Mouse (Mus musculus) lung, postnatal 0 days (tissue): ENCODE data around the gene Ccdc153.

Experiments
- CTCF ChIP-seq: IDR thresholded peaks from 2 replicates; pipeline ENCODE4 v1.5.1; 2016; ENCODE audit warnings: antibody characterized with exemption, mild to moderate bottlenecking
- EP300 ChIP-seq: IDR thresholded peaks from 2 replicates; pipeline ENCODE4 v1.6.1; 2016; ENCODE audit warnings: antibody characterized with exemption, mild to moderate bottlenecking, control low read depth

DNA sequence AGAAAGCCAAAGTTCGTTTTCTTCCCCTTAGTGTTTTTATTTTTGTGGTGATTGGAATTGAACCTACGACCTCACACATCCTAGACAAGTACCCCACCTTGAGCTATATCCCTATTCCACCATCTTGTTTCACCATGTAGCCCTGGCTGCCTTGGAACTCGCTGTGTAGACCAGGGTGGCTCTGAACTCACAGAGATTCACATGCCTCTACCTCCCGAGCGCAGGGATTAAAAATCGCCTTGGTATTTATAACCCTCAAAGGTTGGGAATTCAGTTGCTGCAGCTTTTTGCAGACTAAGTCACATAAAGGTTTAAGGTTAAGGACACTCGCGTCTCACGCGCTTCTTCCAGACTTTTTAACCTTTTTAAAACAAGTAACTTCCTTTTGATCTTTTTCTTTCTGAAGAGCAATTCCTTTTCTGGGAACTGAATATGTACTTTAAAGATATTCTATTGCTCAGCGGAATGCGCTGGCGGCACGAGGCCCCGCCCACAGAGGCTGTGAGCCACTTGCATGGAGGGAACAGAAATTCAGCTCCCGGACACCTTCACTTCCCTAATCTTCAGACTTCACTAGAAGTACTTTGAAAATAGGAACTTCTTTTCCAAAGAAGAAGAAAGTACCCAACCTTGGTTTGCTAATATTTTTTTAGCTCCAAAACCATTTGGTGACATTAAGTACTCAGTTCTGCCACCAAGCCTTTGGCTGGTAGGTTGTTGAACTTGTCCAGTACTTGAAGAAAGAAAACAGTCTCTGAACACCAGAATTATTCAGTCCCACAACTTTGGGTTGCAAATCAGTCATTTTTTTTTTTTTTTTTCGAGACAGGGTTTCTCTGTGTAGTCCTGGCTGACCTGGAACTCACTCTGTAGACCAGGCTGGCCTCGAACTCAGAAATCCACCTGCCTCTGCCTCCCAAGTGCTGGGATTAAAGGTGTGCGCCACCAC is 5.7 kb upstream of the Ccdc153 start:
- TF ChIP-seq CTCF (no peak), EP300 (no peak)
